Mouse (Mus musculus) kidney, postnatal 14 days (tissue): Measurements from ENCODE around the gene Cdc42bpg.

ENCODE experiments used
- DNase-seq: peaks from one replicate; pipeline ENCODE4 v3.0.0; 2022; ENCODE audit warnings: mixed read lengths

Cdc42bpg gene

GRCm38 (mm10) chr19:6333761-6334595 lies 27.7 kb downstream of the Cdc42bpg start:
- DNase-seq: no peak

- peak; percentile 97 for DNase-seq
These were observed 28.6 kb downstream of the Cdc42bpg start, which contains the start of gene Men1 for GRCm38 (mm10) chr19:6334673-6335457. Gene Men1 (plus strand): TSS chr19:6334979.

- DNase-seq: peak; percentile 36
These were observed 29.2 kb downstream of the Cdc42bpg start for GRCm38 (mm10) chr19:6335458-6335827.

GRCm38 (mm10) chr19:6336920-6337319 lies 30.7 kb downstream of the Cdc42bpg start:
- no peak for DNase-seq

GRCm38 (mm10) chr19:6338171-6338570 lies 31.9 kb downstream of the Cdc42bpg start:
- no peak for DNase-seq

- DNase-seq: no peak
These were observed 32.5 kb downstream of the Cdc42bpg start for GRCm38 (mm10) chr19:6338716-6339115.

- DNase-seq: no peak
These were observed 32.9 kb downstream of the Cdc42bpg start for GRCm38 (mm10) chr19:6339191-6339590.

GRCm38 (mm10) chr19:6339890-6340504 lies 33.7 kb downstream of the Cdc42bpg start:
- peak; percentile 85 for DNase-seq

- DNase-seq: peak; percentile 95
These were observed 34.5 kb downstream of the Cdc42bpg start, which contains the start of gene Map4k2 for GRCm38 (mm10) chr19:6340524-6341452. Gene Map4k2 (plus strand): TSS chr19:6341135.

GRCm38 (mm10) chr19:6341453-6342077 lies 35.3 kb downstream of the Cdc42bpg start:
- DNase-seq: no peak

- peak; percentile 35 for DNase-seq
These were observed 36.1 kb downstream of the Cdc42bpg start for GRCm38 (mm10) chr19:6342276-6342933.

- no peak for DNase-seq
These were observed 37.0 kb downstream of the Cdc42bpg start for GRCm38 (mm10) chr19:6343066-6343925.

GRCm38 (mm10) chr19:6343996-6344395 lies 37.7 kb downstream of the Cdc42bpg start:
- no peak for DNase-seq

GRCm38 (mm10) chr19:6346023-6346422 lies 39.8 kb downstream of the Cdc42bpg start:
- DNase-seq: no peak

- no peak for DNase-seq
These were observed 40.4 kb downstream of the Cdc42bpg start for GRCm38 (mm10) chr19:6346661-6347060.

GRCm38 (mm10) chr19:6347615-6348014 lies 41.4 kb downstream of the Cdc42bpg start:
- no peak for DNase-seq

GRCm38 (mm10) chr19:6348717-6349116 lies 42.5 kb downstream of the Cdc42bpg start:
- DNase-seq: peak; percentile 33

- DNase-seq: peak; percentile 70
These were observed 43.1 kb downstream of the Cdc42bpg start for GRCm38 (mm10) chr19:6349215-6349983.

- no peak for DNase-seq
These were observed 45.3 kb downstream of the Cdc42bpg start for GRCm38 (mm10) chr19:6351431-6352106.
